Mouse (Mus musculus): ENCODE measurements around the gene Zdhhc9.

DNA sequence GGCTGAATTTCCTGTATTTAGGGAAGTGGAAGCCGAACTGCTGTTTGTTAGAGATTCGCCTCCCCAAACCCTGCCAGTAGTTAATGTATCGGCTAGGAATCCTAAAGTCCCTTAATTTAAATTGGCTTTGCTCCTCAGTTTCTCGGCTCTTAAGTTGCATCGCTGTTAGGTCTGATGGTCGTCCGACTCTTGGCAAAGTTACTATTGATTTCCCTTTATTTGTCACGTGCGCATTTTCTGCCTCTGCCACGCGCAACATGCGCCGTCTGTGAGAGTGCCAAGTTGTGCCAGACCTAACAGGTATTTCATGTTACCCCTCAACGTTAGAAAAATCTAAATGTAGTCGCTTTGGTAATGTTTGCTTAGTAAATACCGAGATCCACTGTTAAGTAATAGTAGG lies 48.3 kb upstream of the Zdhhc9 start:
- TF ChIP-seq POLR2A (IDR thresholded peaks at IDR 0.05; ENCODE audit: low read depth, low read length) (no peak), CTCF (conservative IDR thresholded peaks at IDR 0.05 in 1 of 2, IDR thresholded peaks at IDR 0.05 in 1 of 2; ENCODE audit: low read depth in 2 of 2, low read length in 2 of 2) (no peak)

All from CH12.LX (cell line).